Mouse (Mus musculus) liver, embryonic 14.5 days (tissue): ENCODE results near the gene Cacna2d2. TPM values are rescaled to one million over a fixed set of nuclear protein-coding genes. Genes with fewer than 3 reads are reported as not detected.

Experiments used
- ATAC-seq: fragments of 200-750 bp; cut with Nextera tagmentation; 2 replicates; pipeline ENCODE4 v1.8.0; 2017; ENCODE audit warnings: moderate number of reproducible peaks, mild to moderate bottlenecking, moderate library complexity; ENCODE audit not compliant: insufficient read depth
- DNase-seq, 3 experiments: peaks; one replicate each; pipeline ENCODE4 v3.0.0-alpha.2; 2012 to 2013; ENCODE audit warnings: low read depth in 3 of 3, low spot score in 3 of 3
- H3K27ac ChIP-seq: fragments of 300-500 bp; sonication (generic); 2 replicates; pipeline ENCODE4 v1.5.1; 2014; ENCODE audit warnings: moderate library complexity, mild to moderate bottlenecking, control low read depth, inconsistent platforms
- H3K27me3 ChIP-seq: fragments of 300-500 bp; sonication (generic); 2 replicates; pipeline ENCODE4 v1.6.1; 2014; ENCODE audit warnings: mild to moderate bottlenecking, low read length, moderate library complexity; ENCODE audit not compliant: control insufficient read depth, insufficient read depth
- H3K36me3 ChIP-seq: fragments of 300-500 bp; sonication (generic); replicated peaks from 2 replicates; pipeline ENCODE4 v1.6.1; 2014; ENCODE audit warnings: low read depth; ENCODE audit not compliant: control insufficient read depth, insufficient read depth
- H3K4me1 ChIP-seq, 2 experiments: fragments of 200-500 bp in 1 of 2; fragments of 300-500 bp in 1 of 2; sonication (generic) in 1 of 2; replicated peaks; 2 replicates each; pipeline ENCODE4 v1.6.1; 2012 to 2014; ENCODE audit warnings: antibody characterized with exemption in 1 of 2, inconsistent platforms in 1 of 2, low read length in 1 of 2; ENCODE audit not compliant: control insufficient read depth in 2 of 2, insufficient read depth in 2 of 2
- H3K4me2 ChIP-seq: fragments of 300-500 bp; sonication (generic); 2 replicates; pipeline ENCODE4 v1.6.1; 2014; ENCODE audit warnings: low read depth, mild to moderate bottlenecking, control low read depth, moderate library complexity
- H3K4me3 ChIP-seq, 2 experiments: fragments of 200-500 bp in 1 of 2; fragments of 300-500 bp in 1 of 2; sonication (generic) in 1 of 2; 2 replicates each; pipeline ENCODE4 v1.5.1; 2012 to 2014; ENCODE audit warnings: low read depth in 2 of 2, low read length in 2 of 2, mild to moderate bottlenecking in 2 of 2, control low read depth in 1 of 2, inconsistent platforms in 1 of 2, moderate library complexity in 1 of 2; ENCODE audit not compliant: insufficient read depth in 1 of 2
- H3K9ac ChIP-seq: fragments of 300-500 bp; sonication (generic); replicated peaks from 2 replicates; pipeline ENCODE4 v1.6.1; 2014; ENCODE audit warnings: mild to moderate bottlenecking, control low read depth, moderate library complexity
- H3K9me3 ChIP-seq: fragments of 300-500 bp; sonication (generic); 2 replicates; pipeline ENCODE4 v1.6.1; 2016; ENCODE audit warnings: low read length, mixed read lengths; ENCODE audit not compliant: control insufficient read depth
- CTCF ChIP-seq: IDR thresholded peaks from 2 replicates; pipeline ENCODE4 v1.5.1; 2016; ENCODE audit warnings: antibody characterized with exemption, low read depth, control low read depth
- EP300 ChIP-seq: IDR thresholded peaks from 2 replicates; pipeline ENCODE4 v1.6.1; 2016; ENCODE audit warnings: antibody characterized with exemption, low read depth
- WGBS: fragments of 180-500 bp; shearing (Covaris S2); extraction: QIAGEN DNeasy Blood & Tissue Kit; methylation state at CpG from one replicate; pipeline ENCODE4 v1.1.7; 2014; ENCODE audit not compliant: insufficient replicate concordance; 5-methylcytosine and 5-hydroxymethylcytosine counted together
- polyA plus RNA-seq, 2 experiments: library from polyadenylated mRNA; depleted of rRNA in 1 of 2; stranded (reverse) in 1 of 2; unstranded in 1 of 2; fragments of >200 nt; fragmentation: Nextera tagmentation in 1 of 2; extraction: Ambion mirVana in 1 of 2; gene quantifications; 2 replicates each; pipeline versions ENCODE4 v1.2.1 to v1.2.3; 2012 to 2014

The Cacna2d2 gene
- polyA plus RNA-seq, 2 experiments, result 0.06 TPM; not detected in 1

- peak; percentile 58 to 63 (median 62) for DNase-seq
- TF ChIP-seq EP300 (no peak), CTCF (peak; percentile 89)
- peaks cover 41 to 44% of the 10 kb centered on the region in 2 experiments for H3K4me1 ChIP-seq
- no peak for ATAC-seq
- peaks cover 48% of the 10 kb centered on the region for H3K27me3 ChIP-seq
- H3K4me2 ChIP-seq, result peak overlapping the region; percentile 28
- H3K9ac ChIP-seq, result no peak overlapping the region
- no peak overlapping the region for H3K27ac ChIP-seq
- no peaks in the 10 kb centered on the region for H3K36me3 ChIP-seq
- H3K4me3 ChIP-seq, result no peak overlapping the region
- WGBS, result 7% methylated on average over 8 of the region's 8 CpGs
- H3K9me3 ChIP-seq, result no peaks in the 10 kb centered on the region
Observed at GRCm38 (mm10) chr9:107374623-107375022, 24.8 kb upstream of the Cacna2d2 start.

- TF ChIP-seq EP300 (no peak), CTCF (no peak)
- Histone ChIP-seq H3K9ac (no peak overlapping the region), H3K36me3 (no peaks in the 10 kb centered on the region), H3K4me2 (peak overlapping the region; percentile 28), H3K27ac (no peak overlapping the region), H3K4me3 (no peak overlapping the region), H3K9me3 (no peaks in the 10 kb centered on the region), H3K27me3 (peaks cover 56% of the 10 kb centered on the region), H3K4me1 (peaks cover 37 to 39% of the 10 kb centered on the region in 2 experiments)
- WGBS, result 26% methylated on average over 5 of the region's 5 CpGs
- peak in 2 of 3 experiments; percentile 38 to 50 for DNase-seq
- peak; percentile 36; the same call in 1 of the 2 replicates for ATAC-seq
Observed at GRCm38 (mm10) chr9:107375451-107375850, 24.0 kb upstream of the Cacna2d2 start.

GRCm38 (mm10) chr9:107377961-107378512 lies 21.4 kb upstream of the Cacna2d2 start:
- no peak overlapping the region for H3K27ac ChIP-seq
- H3K9ac ChIP-seq, result no peak overlapping the region
- ATAC-seq (no peak), DNase-seq (no peak)
- H3K9me3 ChIP-seq, result no peaks in the 10 kb centered on the region
- peaks cover 13 to 14% of the 10 kb centered on the region in 2 experiments for H3K4me1 ChIP-seq
- H3K36me3 ChIP-seq, result no peaks in the 10 kb centered on the region
- TF ChIP-seq CTCF (no peak), EP300 (no peak)
- peaks cover 76% of the 10 kb centered on the region for H3K27me3 ChIP-seq
- H3K4me2 ChIP-seq, result peak overlapping the region; percentile 33
- no peak overlapping the region for H3K4me3 ChIP-seq
- WGBS, result 1% methylated on average over 35 of the region's 35 CpGs

GRCm38 (mm10) chr9:107381723-107382122 lies 17.7 kb upstream of the Cacna2d2 start:
- no peak overlapping the region for H3K4me2 ChIP-seq
- H3K36me3 ChIP-seq, result no peaks in the 10 kb centered on the region
- H3K27me3 ChIP-seq, result peaks cover 68% of the 10 kb centered on the region
- H3K9me3 ChIP-seq, result no peaks in the 10 kb centered on the region
- no peak for TF ChIP-seq CTCF
- no peak for TF ChIP-seq EP300
- no peak overlapping the region for H3K4me3 ChIP-seq
- H3K4me1 ChIP-seq, result no peaks in the 10 kb centered on the region
- no peak overlapping the region for H3K27ac ChIP-seq
- 10% methylated on average over 8 of the region's 8 CpGs for WGBS
- DNase-seq (no peak), ATAC-seq (no peak)
- H3K9ac ChIP-seq, result no peak overlapping the region

GRCm38 (mm10) chr9:107384396-107384795 lies 15.0 kb upstream of the Cacna2d2 start:
- WGBS, result 33% methylated on average over 3 of the region's 3 CpGs
- ATAC-seq (no peak), DNase-seq (no peak)
- H3K9me3 ChIP-seq, result no peaks in the 10 kb centered on the region
- H3K27me3 ChIP-seq, result peaks cover 41% of the 10 kb centered on the region
- no peaks in the 10 kb centered on the region for H3K36me3 ChIP-seq
- H3K4me2 ChIP-seq, result no peak overlapping the region
- no peak overlapping the region for H3K27ac ChIP-seq
- TF ChIP-seq EP300, result no peak
- no peak for TF ChIP-seq CTCF
- H3K4me3 ChIP-seq, result no peak overlapping the region
- H3K4me1 ChIP-seq, result no peaks in the 10 kb centered on the region
- H3K9ac ChIP-seq, result no peak overlapping the region
